Mouse (Mus musculus): ENCODE data around the gene Smg7. TPM values are rescaled to one million over a fixed set of nuclear protein-coding genes. Genes with fewer than 3 reads are reported as not detected.
A peak's percentile ranks its signal among the peaks of the same experiment; 100 is the strongest.

The Smg7 gene
- polyA plus RNA-seq, 2 experiments, result 9.2 to 10.9 TPM

DNA sequence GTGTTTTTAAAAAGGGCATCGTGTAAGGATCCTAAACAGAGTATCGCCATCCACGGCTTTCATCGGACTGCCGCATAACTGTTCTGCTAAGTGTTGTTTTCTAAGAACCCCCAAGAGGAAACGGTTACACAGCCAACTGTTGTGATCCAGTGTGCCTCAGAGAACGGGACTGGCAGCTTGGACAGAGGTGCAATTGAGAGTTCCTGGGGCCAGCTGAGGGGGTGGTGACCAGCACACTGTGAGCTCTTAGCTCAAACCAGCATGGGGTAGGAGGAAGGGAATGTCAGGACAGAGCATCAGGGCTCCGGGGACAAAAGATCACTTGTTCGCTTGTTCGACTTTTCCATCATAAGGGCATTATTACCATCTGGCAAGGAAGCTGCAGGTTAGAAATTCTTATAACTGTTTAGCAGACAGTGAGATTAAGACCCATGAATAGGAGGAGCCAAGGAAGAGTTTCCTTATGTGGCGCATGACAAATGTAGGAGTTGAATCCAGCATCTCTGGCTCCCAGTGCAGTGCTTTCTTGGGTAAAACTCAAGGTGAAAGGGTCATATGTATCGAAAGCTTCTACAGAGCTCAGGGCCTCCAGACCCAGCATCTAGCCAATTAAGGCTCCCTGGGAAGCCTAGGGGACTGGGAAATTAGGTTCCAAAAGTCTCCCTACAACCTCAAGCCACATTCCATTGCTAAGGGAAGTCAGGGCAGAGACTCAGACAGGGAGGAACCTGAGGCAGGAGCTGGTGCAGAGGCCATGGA is 109.5 kb downstream of the Smg7 start:
- peaks cover 0 to 17% of the 10 kb centered on the region in 2 experiments; a peak in 3 of 4 replicates for H3K4me1 ChIP-seq (replicated peaks; ENCODE audit: control insufficient read depth in 2 of 2, insufficient read depth in 2 of 2, low read length in 1 of 2)
- ATAC-seq (ENCODE audit: insufficient read depth) (no peak), DNase-seq (ENCODE audit: low read depth in 3 of 3, low spot score in 3 of 3) (no peak)
- H3K4me3 ChIP-seq (ENCODE audit: insufficient read depth in 1 of 2, low read depth in 2 of 2, low read length in 2 of 2), result no peak overlapping the region
- no peak overlapping the region for H3K9ac ChIP-seq (replicated peaks)
- WGBS (ENCODE audit: insufficient replicate concordance), result 70% methylated on average over 12 of the region's 12 CpGs
- H3K9me3 ChIP-seq (ENCODE audit: control insufficient read depth, low read length), result no peaks in the 10 kb centered on the region
- H3K27ac ChIP-seq, result no peak overlapping the region
- TF ChIP-seq EP300 (IDR thresholded peaks at IDR 0.05; ENCODE audit: low read depth) (no peak), CTCF (IDR thresholded peaks at IDR 0.05; ENCODE audit: low read depth) (no peak)
- no peaks in the 10 kb centered on the region for H3K36me3 ChIP-seq (replicated peaks; ENCODE audit: control insufficient read depth, insufficient read depth, low read depth)
- no peak overlapping the region for H3K4me2 ChIP-seq (ENCODE audit: low read depth)
- H3K27me3 ChIP-seq (ENCODE audit: control insufficient read depth, insufficient read depth, low read length), result no peaks in the 10 kb centered on the region

GRCm38 (mm10) chr1:152791269-152791668 is 111.2 kb downstream of the Smg7 start:
- H3K27ac ChIP-seq, result no peak overlapping the region
- ATAC-seq (ENCODE audit: insufficient read depth), result no peak
- H3K36me3 ChIP-seq (replicated peaks; ENCODE audit: control insufficient read depth, insufficient read depth, low read depth), result no peaks in the 10 kb centered on the region
- H3K4me2 ChIP-seq (ENCODE audit: low read depth), result no peak overlapping the region
- H3K9me3 ChIP-seq (ENCODE audit: control insufficient read depth, low read length), result no peaks in the 10 kb centered on the region
- TF ChIP-seq CTCF (IDR thresholded peaks at IDR 0.05; ENCODE audit: low read depth) (no peak), EP300 (IDR thresholded peaks at IDR 0.05; ENCODE audit: low read depth) (no peak)
- 52% methylated on average over 4 of the region's 4 CpGs for WGBS (ENCODE audit: insufficient replicate concordance)
- H3K4me3 ChIP-seq (ENCODE audit: insufficient read depth in 1 of 2, low read depth in 2 of 2, low read length in 2 of 2), result no peak overlapping the region
- no peak overlapping the region for H3K9ac ChIP-seq (replicated peaks)
- no peaks in the 10 kb centered on the region for H3K27me3 ChIP-seq (ENCODE audit: control insufficient read depth, insufficient read depth, low read length)
- no peak for DNase-seq (ENCODE audit: low read depth in 3 of 3, low spot score in 3 of 3)
- H3K4me1 ChIP-seq (replicated peaks; ENCODE audit: control insufficient read depth in 2 of 2, insufficient read depth in 2 of 2, low read length in 1 of 2), result peaks cover 0 to 14% of the 10 kb centered on the region in 2 experiments; a peak in 2 of 4 replicates

DNA sequence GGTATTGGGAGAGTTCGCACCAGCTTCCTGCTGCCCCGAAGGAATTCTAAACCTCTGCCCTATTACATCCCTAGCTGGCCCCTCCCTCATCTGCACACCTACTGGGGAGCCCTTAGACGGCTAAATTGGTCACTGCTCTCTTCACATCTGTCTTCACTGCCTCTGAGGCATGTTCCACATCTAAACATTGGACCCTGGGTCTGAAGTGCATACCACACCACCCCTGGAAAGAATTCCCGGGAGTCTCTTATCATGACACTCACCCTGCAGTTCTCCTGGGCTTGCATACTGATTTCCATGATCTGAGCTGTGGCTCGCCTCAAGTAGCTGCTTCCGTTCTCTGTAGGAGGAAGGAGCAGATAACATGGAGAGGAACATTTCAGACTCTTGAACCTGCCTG is 111.6 kb downstream of the Smg7 start:
- WGBS (ENCODE audit: insufficient replicate concordance), result 13% methylated on average over 6 of the region's 6 CpGs
- H3K4me2 ChIP-seq (ENCODE audit: low read depth), result peak overlapping the region; percentile 26; the same call in 1 of the 2 replicates
- peaks cover 0 to 10% of the 10 kb centered on the region in 2 experiments; a peak in 2 of 4 replicates for H3K4me1 ChIP-seq (replicated peaks; ENCODE audit: control insufficient read depth in 2 of 2, insufficient read depth in 2 of 2, low read length in 1 of 2)
- H3K27me3 ChIP-seq (ENCODE audit: control insufficient read depth, insufficient read depth, low read length), result no peaks in the 10 kb centered on the region
- H3K27ac ChIP-seq, result no peak overlapping the region
- H3K9me3 ChIP-seq (ENCODE audit: control insufficient read depth, low read length), result no peaks in the 10 kb centered on the region
- ATAC-seq (ENCODE audit: insufficient read depth) (no peak), DNase-seq (ENCODE audit: low read depth in 3 of 3, low spot score in 3 of 3) (no peak)
- no peak overlapping the region for H3K9ac ChIP-seq (replicated peaks)
- H3K36me3 ChIP-seq (replicated peaks; ENCODE audit: control insufficient read depth, insufficient read depth, low read depth), result no peaks in the 10 kb centered on the region
- TF ChIP-seq CTCF (IDR thresholded peaks at IDR 0.05; ENCODE audit: low read depth), result no peak
- no peak for TF ChIP-seq EP300 (IDR thresholded peaks at IDR 0.05; ENCODE audit: low read depth)
- no peak overlapping the region for H3K4me3 ChIP-seq (ENCODE audit: insufficient read depth in 1 of 2, low read depth in 2 of 2, low read length in 2 of 2)

DNA sequence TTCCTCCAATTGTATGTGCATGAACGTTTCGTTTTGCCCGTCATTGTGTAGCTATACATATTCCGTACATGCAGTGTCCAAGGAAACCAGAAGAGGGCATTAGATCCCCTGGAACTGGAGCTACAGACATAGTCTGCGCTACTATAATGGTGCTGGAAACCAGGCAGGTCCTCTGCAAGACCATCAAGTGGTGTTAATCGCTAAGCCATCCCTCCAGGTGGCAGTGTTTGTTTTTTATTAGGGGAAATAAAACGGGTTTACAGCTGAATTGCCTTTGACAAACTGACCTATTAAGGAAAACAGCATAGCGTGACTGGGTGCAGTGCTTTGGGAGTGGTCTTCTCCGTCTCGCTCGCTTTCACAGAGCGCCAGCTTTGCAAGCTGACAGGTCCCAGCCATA is 112.2 kb downstream of the Smg7 start:
- ATAC-seq (ENCODE audit: insufficient read depth), result peak; percentile 47; the same call in 1 of the 2 replicates
- Histone ChIP-seq H3K27ac (no peak overlapping the region), H3K4me1 (replicated peaks; ENCODE audit: control insufficient read depth in 2 of 2, insufficient read depth in 2 of 2, low read length in 1 of 2) (peaks cover 0 to 6% of the 10 kb centered on the region in 2 experiments; a peak in 1 of 4 replicates), H3K4me2 (ENCODE audit: low read depth) (peak overlapping the region; percentile 26; the same call in 1 of the 2 replicates), H3K36me3 (replicated peaks; ENCODE audit: control insufficient read depth, insufficient read depth, low read depth) (no peaks in the 10 kb centered on the region), H3K27me3 (ENCODE audit: control insufficient read depth, insufficient read depth, low read length) (no peaks in the 10 kb centered on the region), H3K4me3 (ENCODE audit: insufficient read depth in 1 of 2, low read depth in 2 of 2, low read length in 2 of 2) (no peak overlapping the region), H3K9me3 (ENCODE audit: control insufficient read depth, low read length) (no peaks in the 10 kb centered on the region), H3K9ac (replicated peaks) (no peak overlapping the region)
- TF ChIP-seq CTCF (IDR thresholded peaks at IDR 0.05; ENCODE audit: low read depth) (peak; percentile 72), EP300 (IDR thresholded peaks at IDR 0.05; ENCODE audit: low read depth) (no peak)
- peak in 1 of 3 experiments; percentile 54 for DNase-seq (ENCODE audit: low read depth in 3 of 3, low spot score in 3 of 3)
- 20% methylated on average over 12 of the region's 12 CpGs for WGBS (ENCODE audit: insufficient replicate concordance)

DNA sequence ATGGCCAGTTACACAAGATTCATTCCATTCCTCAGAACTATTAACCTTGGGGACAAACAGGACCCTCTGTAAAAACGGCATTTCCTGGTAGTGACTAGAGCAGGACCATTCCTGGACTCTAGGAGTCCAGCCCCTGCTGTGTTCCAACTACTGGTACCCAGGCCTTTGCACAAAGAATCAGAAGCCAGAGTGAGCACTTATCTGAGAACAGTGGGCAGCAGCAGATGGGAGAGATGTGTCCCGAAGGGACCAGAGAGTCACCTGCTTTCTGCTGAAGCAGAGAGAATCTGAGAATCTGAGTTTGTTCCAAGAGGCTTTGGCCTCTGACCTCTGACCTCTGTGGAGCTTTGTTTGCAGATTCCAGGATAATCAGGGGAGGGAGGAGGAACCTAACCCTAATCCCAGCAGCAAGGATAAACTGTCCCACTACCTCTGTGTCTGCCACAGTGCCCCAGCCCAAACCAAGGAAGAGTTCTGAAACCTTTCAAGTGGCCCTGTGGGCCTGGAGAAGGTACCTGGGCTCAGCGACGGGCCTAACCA is 114.3 kb downstream of the Smg7 start:
- Histone ChIP-seq H3K27ac (no peak overlapping the region), H3K4me3 (ENCODE audit: insufficient read depth in 1 of 2, low read depth in 2 of 2, low read length in 2 of 2) (no peak overlapping the region), H3K9ac (replicated peaks) (no peak overlapping the region), H3K27me3 (ENCODE audit: control insufficient read depth, insufficient read depth, low read length) (no peaks in the 10 kb centered on the region), H3K4me1 (replicated peaks; ENCODE audit: control insufficient read depth in 2 of 2, insufficient read depth in 2 of 2, low read length in 1 of 2) (peaks cover 0 to 5% of the 10 kb centered on the region in 2 experiments; a peak in 1 of 4 replicates), H3K9me3 (ENCODE audit: control insufficient read depth, low read length) (no peaks in the 10 kb centered on the region), H3K36me3 (replicated peaks; ENCODE audit: control insufficient read depth, insufficient read depth, low read depth) (no peaks in the 10 kb centered on the region), H3K4me2 (ENCODE audit: low read depth) (no peak overlapping the region)
- 43% methylated on average over 4 of the region's 4 CpGs for WGBS (ENCODE audit: insufficient replicate concordance)
- DNase-seq (ENCODE audit: low read depth in 3 of 3, low spot score in 3 of 3), result no peak
- ATAC-seq (ENCODE audit: insufficient read depth), result no peak
- no peak for TF ChIP-seq CTCF (IDR thresholded peaks at IDR 0.05; ENCODE audit: low read depth)
- TF ChIP-seq EP300 (IDR thresholded peaks at IDR 0.05; ENCODE audit: low read depth), result no peak

Other genes with a start within 250 kb of the Smg7 start
- gene Apobec4, start 152.1 kb downstream of the Smg7 start, polyA plus RNA-seq (2012; rRNA removed), result not detected in 2 replicates
- not detected in 2 replicates for gene Apobec4, start 152.1 kb downstream of the Smg7 start, polyA plus RNA-seq (2014; fragmentation: Nextera tagmentation; extraction: Ambion mirVana)
- gene Rgl1, start 136.3 kb downstream of the Smg7 start, polyA plus RNA-seq (2012; rRNA removed), result 4.4 and 5.4 TPM in 2 replicates
- gene Rgl1, start 136.3 kb downstream of the Smg7 start, polyA plus RNA-seq (2014; fragmentation: Nextera tagmentation; extraction: Ambion mirVana), result 8.6 and 11.5 TPM in 2 replicates
- 31.3 and 71.2 TPM in 2 replicates for gene Arpc5, start 136.1 kb downstream of the Smg7 start, polyA plus RNA-seq (2012; rRNA removed)
- gene Arpc5, start 136.1 kb downstream of the Smg7 start, polyA plus RNA-seq (2014; fragmentation: Nextera tagmentation; extraction: Ambion mirVana), result 156 and 162 TPM in 2 replicates
- gene Ncf2, start 102.5 kb downstream of the Smg7 start, polyA plus RNA-seq (2012; rRNA removed), result 4.7 and 7.3 TPM in 2 replicates
- gene Ncf2, start 102.5 kb downstream of the Smg7 start, polyA plus RNA-seq (2014; fragmentation: Nextera tagmentation; extraction: Ambion mirVana), result 7.5 and 7.7 TPM in 2 replicates
- gene Nmnat2, start 52.3 kb upstream of the Smg7 start, polyA plus RNA-seq (2012; rRNA removed), result 0.02 and 0.05 TPM in 2 replicates
- 0.09 TPM in 1 of 2 replicates, not detected in the other for gene Nmnat2, start 52.3 kb upstream of the Smg7 start, polyA plus RNA-seq (2014; fragmentation: Nextera tagmentation; extraction: Ambion mirVana)